Mouse (Mus musculus): Measurements from ENCODE around the gene Setd5.

DNA sequence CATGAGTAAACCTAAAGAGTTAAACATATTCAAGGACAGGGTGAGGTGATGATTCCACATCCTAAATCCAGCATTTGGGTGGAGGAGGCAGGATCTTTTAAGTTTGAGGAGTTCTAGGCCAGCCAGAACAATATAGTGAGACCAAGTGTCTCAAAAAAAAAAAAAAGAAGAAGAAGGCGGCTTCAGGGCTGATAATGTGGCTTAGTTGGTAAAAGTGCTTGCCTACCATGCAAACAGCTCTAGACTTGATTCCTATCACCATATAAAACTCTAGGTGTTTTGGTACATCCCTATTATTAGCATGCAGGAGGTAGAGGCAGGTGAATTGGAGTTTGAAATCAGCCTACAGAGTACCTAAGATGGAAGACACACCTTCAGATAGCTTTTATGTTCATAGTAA, 18.4 kb downstream of the Setd5 start:
- TF ChIP-seq GATA1 (IDR thresholded peaks at IDR 0.05; ENCODE audit: low read length) (no peak), TAL1 (IDR thresholded peaks at IDR 0.05; ENCODE audit: low read length) (no peak)
